Mouse (Mus musculus) ZHBTc4 (cell line): ENCODE data around the gene Wnt2b.

Source experiments
- DNase-seq: peaks from one replicate; pipeline ENCODE4 v3.0.0-alpha.2; 2011; ENCODE audit warnings: low read depth, low spot score

Wnt2b gene

DNA sequence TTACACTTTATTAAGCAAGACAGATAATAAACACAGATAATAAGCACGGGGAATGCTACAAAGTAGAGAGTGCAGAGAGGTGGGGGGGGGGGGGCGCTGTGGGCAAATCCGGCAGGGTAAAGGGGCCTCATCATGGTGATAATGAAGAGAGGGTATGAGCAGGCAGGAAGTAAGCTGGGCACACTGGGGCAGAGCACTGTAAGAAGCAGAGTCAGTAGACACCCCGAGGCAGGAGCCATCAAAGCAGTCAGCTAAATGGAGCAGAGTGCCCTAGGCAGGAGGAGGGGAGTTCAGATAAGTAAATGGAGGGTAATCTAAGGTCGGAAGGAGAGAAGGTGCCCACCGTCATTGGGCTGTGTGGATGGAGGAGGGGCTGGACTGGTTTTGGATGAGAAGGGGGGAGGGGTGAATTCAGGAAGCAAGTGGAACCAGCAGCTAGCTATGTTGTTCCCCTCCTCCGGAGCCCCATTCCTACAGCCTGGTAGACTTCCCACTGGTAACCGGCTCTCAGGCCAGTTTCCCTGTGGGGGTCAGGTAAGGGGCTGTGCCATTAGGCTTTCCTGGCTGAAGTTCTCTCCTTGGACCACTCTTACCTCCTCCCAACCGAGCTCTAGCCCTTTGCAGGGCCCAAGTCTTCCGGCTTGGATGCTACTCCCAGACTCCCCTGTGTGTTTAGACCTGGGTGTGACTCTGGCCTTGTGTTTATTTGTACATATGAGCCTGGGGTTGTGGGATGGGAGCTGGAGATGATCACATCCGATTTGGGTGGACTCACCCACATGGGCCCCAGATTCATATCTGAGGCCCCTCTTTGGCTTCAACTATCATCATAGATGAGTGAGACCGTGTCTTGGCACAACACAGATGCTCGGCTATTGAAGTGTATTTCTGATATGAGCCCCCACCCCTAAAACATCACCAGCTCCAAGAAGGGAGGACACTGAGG, 1.9 kb upstream of the Wnt2b start:
- DNase-seq: no peak

DNA sequence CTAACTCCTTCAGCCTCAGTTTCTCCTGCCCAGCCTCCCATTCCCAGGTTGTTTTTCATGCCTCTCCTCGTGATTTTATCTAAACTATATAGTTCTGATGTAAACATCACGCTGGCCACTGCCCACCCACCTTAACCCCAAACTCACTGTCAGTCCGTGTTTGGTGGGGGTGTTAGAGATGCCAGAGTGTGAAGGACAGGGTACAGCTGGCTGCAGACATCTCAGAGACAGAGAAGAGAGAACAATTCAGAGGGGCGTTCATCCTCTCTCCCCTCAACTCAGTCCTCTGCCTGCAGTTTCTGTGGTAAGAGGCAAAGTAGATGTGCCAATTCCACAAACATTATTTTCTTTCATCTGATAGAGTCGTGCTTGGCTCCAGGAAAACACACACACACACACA, 1.1 kb upstream of the Wnt2b start:
- DNase-seq: no peak

DNA sequence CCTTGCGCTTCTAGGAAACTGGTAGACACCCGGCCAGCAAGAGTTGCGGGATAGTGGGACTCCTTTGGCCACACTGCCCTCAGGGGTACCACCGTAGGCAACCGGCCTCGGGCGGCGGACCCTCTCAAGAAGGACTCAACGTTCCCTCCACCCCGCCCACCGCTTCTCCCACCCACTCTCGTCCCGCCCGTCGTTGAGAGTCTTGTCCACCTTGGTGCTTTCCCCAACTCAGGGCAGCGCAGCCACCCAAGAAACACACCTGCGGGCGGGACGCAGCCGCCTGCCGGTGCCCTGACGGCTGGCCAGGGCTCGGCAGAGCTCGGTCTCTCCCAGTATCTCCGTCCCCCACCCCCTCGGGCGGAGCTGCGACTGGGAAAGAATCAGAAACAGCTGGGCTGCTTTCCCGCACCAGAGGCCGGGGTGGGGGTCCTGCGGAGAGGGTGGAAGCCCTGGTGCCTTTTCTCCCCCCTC, 455 bp upstream of the Wnt2b start:
- peak; percentile 36 for DNase-seq

DNA sequence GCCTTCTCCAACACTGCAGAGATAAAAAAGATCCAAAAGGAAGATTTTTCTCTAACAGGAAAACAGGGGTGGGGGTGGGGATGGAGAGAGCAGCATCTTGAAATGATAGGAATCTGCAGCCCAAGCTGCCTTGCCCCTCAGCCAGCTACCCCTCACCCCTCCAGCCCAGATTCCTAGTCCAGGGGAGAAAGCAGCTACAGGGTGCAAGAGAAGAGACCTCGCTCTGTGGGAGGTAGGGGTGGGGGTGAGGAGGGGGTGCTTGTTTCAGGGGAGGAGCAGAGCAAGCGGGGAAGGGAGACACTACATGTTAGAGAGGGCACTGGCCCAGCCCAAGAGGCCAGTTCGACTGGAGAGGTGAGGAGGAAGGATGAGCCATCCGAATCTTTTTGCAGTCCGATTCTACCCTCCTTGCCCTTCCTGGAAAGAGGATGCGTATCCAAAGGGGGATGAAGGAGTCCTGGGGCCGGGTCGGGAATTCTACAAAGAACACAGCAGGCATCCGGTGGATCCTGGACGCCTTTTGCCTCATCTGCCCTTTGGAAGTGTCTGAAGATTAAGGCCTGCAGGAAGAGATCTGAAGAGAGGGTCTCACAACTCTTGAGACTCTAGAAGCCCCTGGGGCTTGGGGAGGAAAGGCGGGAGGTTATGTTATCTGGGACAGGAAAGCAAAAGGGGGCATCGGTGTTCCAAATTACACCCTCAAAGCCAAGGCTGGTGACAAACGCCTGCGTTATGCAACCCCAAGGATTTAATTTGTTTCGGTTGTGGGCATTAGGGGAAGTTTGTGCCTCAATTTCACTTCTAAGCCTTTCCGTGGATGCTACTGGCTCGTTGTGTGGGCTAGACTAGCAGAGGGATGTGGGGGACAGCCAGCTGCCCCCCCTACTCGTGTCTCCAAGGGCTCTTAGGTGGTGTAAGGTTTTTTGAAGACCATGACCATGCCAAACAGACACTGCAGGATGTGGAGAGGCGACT, 1.4 kb downstream of the Wnt2b start:
- DNase-seq: no peak

DNA sequence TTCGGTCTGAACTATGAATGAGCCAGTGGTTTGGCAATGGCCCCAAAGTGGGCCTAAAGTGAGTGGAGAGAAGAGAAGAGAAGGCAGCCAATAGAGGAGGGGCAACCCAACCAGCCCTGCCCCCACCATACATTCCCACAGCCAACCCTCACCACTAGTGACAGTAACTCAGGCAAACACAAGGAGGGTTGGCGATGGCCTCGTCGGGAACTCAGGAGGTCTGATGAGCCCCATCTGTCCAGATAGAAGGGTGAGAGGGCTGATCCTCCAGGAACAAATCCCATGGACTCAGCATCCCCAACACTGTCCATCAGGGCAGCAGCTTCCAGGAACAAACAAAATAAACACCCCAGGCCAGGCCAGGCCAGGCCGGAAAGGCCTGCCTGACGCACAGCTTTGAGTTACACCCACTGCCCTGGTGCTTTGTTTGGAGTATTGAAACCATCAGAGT, 5.6 kb downstream of the Wnt2b start:
- no peak for DNase-seq

DNA sequence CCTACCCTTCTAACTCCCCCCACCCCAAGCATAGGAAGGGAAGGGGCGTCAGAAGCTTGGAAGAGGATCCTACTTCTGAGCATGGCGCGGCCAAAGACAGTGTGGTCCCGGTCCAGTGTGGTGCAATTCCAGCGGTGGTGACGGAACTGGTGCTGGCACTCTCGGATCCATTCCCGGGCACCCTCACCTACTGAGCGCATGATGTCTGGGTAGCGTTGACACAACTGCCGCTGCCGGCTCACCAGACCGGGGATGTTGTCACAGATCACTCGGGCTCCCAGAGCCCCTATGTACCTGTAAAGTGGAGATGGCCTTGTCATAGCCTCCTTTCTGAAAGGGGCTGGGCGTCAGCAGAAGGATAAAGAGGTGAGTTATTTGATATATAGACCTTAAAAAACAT, 7.2 kb downstream of the Wnt2b start:
- no peak for DNase-seq

DNA sequence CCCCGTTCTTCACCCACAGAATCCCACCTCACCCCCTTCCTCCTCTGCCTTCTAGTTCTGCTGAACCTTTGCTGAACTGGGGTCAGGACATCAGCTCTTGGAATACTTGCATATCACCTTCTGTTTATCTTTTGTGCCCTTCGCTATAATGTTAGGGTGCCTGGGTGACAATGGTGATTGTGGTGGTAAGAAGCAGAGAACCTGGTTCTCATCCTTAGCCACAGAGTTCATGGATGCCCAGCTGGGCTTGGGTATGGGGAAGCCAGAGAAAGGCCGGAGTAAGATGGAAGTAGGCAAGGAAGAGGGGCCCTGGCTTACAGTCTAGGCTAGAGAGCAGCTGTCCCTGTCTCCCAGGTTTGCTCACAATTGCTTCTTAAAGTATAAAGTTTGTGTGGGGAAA, 7.6 kb downstream of the Wnt2b start:
- DNase-seq: no peak

DNA sequence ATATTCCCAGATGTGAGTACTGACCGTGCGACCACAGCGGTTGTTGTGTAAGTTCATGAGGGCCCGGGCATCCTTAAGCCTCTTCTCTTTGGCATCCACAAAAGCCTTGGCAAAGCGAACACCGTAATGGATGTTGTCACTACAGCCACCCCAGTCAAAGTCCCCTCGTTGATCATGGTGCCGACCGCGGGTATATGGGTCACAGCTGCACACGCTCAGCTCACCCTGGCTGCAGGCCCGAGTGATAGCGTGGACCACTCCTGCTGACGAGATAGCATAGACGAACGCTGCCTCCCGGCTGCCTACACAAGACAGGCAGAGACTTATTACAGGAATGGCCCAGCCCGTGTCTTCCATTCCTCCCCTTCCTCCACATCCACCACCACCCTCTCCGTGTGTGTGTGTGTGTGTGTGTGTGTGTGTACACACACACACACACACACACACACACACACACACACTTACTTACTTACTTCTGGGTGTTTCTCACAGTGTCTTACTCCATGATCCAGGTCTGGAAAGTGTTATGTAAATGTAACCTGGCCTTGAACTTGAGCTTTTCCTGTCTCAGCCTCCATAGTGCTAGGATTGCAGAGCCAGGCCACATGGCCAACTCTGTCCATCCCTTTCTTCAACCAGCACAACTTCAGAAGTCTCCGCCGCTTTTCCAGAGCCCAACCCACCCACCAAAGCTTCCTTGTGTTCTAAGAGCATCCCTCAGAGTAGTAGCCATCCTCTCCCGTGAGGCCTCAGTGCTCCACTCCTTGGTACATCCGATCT, 8.6 kb downstream of the Wnt2b start:
- peak; percentile 64 for DNase-seq

DNA sequence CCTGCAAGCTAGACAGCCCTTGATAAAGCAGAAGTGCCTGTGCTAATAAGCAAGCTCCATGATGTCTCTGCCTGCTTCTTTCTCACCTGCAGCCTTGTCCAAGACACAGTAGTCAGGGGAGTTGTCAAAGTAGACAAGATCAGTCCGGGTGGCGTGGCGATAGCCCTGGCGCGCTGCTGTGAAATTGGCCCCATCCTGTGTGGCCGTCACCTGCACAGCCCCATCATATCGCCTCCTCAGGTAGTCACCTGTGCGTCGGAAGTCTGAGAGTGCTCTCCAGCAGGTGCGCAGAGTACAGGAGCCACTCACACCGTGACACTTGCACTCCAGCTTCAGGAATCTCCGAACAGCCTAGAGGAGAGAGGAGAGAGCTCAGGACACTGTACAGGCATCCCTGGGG, 10.8 kb downstream of the Wnt2b start:
- no peak for DNase-seq

DNA sequence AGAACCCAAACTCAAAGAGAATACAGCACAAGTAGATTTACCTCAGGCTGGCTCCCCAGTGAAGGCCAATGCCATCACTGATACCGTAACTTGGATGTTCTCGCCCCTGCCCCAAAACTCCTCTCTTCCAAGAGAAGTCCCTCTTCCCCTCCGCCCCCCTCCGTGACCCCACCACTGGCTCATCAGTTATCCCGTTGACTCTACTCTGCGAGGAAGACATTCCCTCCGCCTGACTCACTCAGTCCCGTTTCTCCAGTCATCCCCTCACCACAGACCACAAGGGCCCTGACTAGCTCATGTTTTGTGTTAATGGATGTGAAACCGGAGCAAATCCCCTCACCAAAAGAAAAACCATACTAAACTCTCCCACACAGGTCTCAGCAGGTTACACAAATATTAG, 16.8 kb downstream of the Wnt2b start:
- DNase-seq: no peak

DNA sequence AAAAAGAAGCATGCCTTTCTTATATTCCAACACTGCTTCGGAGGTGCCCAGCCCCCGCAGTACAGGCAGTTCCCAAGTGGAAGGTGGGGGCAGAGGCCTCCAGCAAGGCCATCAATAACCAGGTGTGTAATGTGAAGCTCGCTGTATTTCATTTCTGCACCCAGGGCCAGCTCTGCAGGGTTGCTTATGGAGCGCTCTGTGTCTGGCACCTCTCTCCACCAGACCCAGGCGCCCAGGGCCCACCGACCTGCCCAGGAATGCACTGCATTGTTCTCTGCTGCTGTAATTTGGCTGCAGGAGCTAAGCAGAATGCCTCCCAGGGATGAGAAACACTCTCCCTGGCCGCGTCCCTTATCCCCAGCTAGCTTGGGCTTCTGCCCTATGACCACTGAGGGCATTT, 18.4 kb downstream of the Wnt2b start:
- DNase-seq: no peak

DNA sequence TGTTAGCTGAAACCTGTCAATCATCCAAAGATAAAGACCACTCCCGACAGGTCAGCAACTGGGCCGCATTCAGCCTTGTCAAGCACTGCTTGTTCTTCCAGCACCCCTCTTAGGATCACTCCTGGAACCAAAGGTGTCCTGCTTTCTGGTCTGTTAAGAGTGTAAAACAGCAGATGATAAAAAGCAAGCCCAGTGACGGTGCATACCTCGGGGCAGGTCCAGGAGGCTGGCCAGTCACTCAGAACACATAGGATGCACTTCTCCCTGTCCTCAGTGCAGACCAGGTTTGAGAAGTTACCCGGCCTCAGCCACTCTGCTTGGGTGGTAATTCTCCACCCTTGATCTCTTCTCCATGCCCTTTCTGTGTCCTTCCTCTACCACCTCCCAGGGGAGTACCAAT, 19.0 kb downstream of the Wnt2b start:
- DNase-seq: no peak

DNA sequence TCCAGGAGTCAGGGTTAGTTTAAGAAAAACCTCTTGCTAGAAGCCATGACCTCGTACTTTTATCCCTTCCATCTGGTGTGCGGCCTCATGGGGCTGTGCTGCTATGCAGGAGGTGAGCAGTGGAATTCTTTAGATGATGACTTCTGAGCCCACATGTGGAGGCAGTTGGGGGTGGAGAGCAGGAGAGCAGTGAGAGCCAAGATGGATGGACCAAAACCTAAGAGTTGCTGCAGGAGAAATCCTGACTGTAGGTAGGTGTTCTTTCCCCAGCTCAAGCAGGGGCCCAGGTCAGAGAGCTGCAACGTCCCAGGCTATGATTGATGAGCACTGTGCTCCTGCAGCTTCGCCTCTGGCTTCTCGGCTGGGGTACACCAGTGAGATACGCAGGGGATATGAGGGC, 21.0 kb downstream of the Wnt2b start:
- DNase-seq: no peak

DNA sequence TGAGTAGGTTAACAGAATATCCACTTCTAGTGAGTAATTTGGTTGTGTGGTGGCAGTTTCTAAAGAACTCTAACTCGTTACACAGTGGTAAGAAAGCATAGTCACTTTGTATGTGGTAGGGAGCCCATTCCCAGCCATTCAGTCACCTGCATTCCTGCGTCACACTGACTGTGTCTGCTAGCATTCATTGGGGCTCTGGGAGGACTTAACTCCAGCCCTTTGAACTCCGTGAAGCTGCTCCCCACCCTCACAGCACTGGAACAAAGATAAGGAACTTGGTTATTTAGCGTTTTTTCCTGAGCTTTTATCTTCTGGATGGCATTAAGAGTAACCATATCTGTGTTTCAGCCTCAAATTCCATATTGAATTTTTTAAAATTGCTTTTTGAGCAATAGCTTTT, 23.4 kb downstream of the Wnt2b start:
- DNase-seq: no peak

DNA sequence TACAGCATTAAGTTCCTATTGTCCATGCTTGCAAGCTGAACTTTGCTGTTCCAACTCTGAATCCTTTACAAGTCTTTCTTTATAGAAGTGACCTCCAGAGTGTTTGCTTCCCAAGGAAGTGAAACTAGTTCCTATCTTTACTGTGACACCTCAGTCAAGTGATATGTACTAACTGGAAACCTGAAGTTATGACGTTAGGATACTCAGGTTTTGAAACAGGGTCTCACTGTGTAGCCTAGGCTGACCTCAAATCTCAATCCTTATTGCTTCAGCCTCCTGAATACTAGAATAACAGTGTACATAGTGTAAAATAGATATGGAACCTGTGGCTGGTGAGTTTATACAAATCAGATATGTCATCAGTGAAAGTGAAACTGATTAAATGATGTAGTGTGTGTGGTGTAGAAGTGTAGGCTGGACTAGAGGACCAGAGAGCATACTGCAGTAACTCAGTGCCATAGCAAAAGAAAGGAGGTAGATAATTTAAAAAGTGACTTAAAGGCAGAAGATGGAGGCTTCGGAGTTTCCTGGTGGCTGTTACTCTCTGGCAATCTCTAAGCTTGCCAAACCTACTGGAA, 23.9 kb downstream of the Wnt2b start:
- no peak for DNase-seq

DNA sequence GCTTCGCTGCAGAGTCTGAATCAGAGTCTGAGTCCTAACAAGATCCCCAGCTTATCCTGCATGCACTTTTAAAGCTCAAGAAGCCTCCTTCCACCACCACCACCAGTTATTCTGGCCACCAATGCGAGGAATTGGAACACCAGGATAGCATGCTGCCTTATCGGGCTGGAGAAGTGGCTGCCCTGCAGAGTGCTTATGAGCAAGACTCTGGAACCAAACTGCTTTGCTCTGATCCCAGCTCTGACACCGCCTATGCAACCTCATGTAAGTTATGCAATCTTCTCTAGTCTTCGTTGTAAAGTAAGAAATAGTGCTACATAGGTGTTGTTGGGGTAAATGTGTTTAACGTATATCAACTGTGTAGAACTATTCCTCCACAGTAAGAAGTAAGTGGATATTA, 32.3 kb downstream of the Wnt2b start:
- DNase-seq: no peak

DNA sequence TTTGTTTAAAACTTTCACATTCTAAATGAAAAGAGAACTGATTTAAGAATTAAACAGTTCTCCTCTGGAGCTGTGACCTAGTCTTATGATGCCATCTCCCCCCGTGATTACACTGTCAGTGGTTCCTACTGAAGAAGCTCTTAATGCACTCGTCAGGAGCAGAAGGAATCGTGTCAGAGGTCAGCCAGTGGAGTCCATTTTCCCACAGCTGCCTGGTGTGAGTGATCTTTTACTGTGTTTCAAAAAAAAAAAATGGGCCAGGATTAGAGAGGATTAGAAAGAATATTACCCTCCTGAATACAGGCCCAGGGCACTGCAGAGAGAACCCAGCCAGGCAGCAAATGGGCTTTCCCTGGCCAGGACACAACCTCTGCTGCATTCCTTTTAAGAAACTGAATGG, 46.7 kb downstream of the Wnt2b start:
- no peak for DNase-seq

DNA sequence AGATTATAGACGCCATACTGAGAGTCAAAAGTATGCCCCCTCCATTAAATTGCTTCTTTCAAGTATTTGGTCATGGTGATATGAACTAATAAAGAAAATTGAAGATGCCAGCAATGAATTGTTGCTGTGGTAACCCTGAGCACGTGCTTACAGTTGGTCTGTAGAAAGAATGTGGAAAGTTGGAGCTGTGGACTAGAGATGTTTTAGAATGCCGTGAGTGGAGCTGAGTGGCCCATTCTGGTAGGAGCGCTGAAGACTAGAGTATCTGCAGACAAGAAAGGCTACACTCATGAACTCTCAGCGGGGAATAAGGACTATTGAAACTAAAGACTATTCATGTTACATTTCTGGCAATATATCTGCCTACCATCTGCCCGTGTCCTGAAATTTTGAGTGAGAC, 52.5 kb downstream of the Wnt2b start:
- no peak for DNase-seq

DNA sequence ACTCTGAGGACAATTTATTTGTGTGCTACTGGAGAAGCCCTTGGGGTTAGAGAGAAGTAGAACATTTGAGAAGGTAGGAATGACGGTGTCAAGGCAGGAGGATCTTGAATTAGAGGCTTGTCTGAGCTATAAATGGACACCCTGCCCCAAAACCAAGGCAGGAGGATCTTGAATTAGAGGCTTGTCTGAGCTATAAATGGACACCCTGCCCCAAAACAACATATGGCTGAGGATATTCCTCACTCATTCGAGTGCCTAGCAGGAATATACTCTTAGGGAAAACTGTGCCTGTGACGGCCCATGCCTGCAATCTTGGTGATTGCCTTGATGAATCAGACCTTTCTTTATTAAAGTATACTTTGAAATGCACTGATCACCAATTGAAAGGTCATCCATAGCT, 55.7 kb downstream of the Wnt2b start:
- no peak for DNase-seq

DNA sequence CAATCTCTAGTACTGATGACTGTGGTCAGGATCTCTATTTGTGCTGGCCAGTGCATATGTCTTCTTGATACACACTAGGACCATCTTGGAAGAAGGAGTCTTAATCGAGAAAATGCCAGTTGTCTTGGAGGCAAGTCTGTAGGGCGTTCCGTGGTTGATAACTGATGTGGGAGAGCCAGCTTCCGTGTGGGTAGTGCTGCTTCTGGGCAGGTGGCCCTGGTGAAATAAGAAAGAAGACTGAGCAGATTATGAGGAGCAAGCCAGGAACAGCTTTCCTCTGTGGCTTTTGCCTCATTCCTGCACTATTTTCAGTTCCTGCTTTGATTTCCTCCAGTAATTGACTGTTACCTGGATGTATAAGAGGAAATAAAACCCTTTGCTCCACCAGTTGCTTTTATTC, 56.3 kb downstream of the Wnt2b start:
- DNase-seq: no peak

DNA sequence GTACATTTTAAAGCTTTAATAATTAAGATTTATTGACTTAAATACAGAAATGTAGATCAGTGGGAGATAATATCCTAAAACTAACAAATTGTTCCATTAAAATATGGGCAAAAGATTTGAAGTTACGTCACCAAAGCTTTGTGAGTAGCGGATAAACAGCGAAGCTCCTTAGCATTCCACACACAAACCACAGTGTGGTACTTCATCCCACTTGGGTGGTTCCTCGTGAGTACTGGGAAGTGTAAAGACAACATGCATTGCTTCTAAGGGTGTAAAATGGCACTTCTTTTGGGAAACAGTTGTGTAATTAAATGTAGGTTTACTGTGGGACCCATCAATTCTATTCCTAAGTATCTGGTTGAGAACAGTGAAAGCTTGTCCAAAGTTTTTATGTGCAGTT, 60.6 kb downstream of the Wnt2b start:
- DNase-seq: no peak
